Mouse (Mus musculus) hindbrain, embryonic 11.5 days (tissue): ENCODE data around the gene Fxyd2. TPM values are rescaled to one million over a fixed set of nuclear protein-coding genes. Genes with fewer than 3 reads are reported as not detected.

ENCODE experiments used
- ATAC-seq: fragments of 200-750 bp; cut with Nextera tagmentation; 2 replicates; pipeline ENCODE4 v1.8.0; 2017; ENCODE audit warnings: mild to moderate bottlenecking, moderate TSS enrichment, moderate library complexity; ENCODE audit not compliant: low FRiP score
- DNase-seq: peaks from one replicate; pipeline ENCODE4 v3.0.0-alpha.2; 2015; ENCODE audit warnings: low spot score
- H3K27ac ChIP-seq: fragments of 300-500 bp; sonication (generic); 2 replicates; pipeline ENCODE4 v1.5.1; 2014; ENCODE audit warnings: mild to moderate bottlenecking, low read depth, low read length
- H3K27me3 ChIP-seq: fragments of 300-500 bp; sonication (generic); 2 replicates; pipeline ENCODE4 v1.6.1; 2014; ENCODE audit warnings: mild to moderate bottlenecking, low read length, moderate library complexity, mixed read lengths; ENCODE audit not compliant: control insufficient read depth, insufficient read depth
- H3K36me3 ChIP-seq: fragments of 300-500 bp; sonication (generic); 2 replicates; pipeline ENCODE4 v1.6.1; 2014; ENCODE audit warnings: mild to moderate bottlenecking, low read length, moderate library complexity, mixed read lengths; ENCODE audit not compliant: control insufficient read depth, insufficient read depth
- H3K4me1 ChIP-seq: fragments of 300-500 bp; sonication (generic); replicated peaks from 2 replicates; pipeline ENCODE4 v1.6.1; 2014; ENCODE audit warnings: low read length, mixed read lengths; ENCODE audit not compliant: control insufficient read depth, insufficient read depth
- H3K4me2 ChIP-seq: fragments of 300-500 bp; sonication (generic); replicated peaks from 2 replicates; pipeline ENCODE4 v1.6.1; 2014; ENCODE audit warnings: mild to moderate bottlenecking, low read depth, low read length
- H3K4me3 ChIP-seq: fragments of 300-500 bp; sonication (generic); 2 replicates; pipeline ENCODE4 v1.5.1; 2014; ENCODE audit warnings: low read depth, low read length
- H3K9ac ChIP-seq: fragments of 300-500 bp; sonication (generic); 2 replicates; pipeline ENCODE4 v1.6.1; 2014; ENCODE audit warnings: low read depth, low read length
- H3K9me3 ChIP-seq: fragments of 300-500 bp; sonication (generic); 2 replicates; pipeline ENCODE4 v1.6.1; 2016; ENCODE audit warnings: low read length; ENCODE audit not compliant: control insufficient read depth
- WGBS: fragments of 180-500 bp; shearing (Covaris S2); extraction: QIAGEN DNeasy Blood & Tissue Kit; methylation state at CpG from one replicate; pipeline ENCODE4 v1.1.7; 2014; 5-methylcytosine and 5-hydroxymethylcytosine counted together
- polyA plus RNA-seq: library from polyadenylated mRNA; unstranded; fragments of >200 nt; fragmentation: Nextera tagmentation; extraction: Ambion mirVana; gene quantifications from 2 replicates; pipeline ENCODE4 v1.2.1, GENCODE M21; 2014

The Fxyd2 gene
- polyA plus RNA-seq, 1 experiment from 2014 or later: 1.5 TPM

GRCm38 (mm10) chr9:45382834-45383233 is 16.6 kb upstream of the Fxyd2 start:
- ATAC-seq (no peak), DNase-seq (no peak)
- Histone ChIP-seq H3K4me2 (no peak overlapping the region), H3K4me1 (no peaks in the 10 kb centered on the region), H3K36me3 (no peaks in the 10 kb centered on the region), H3K27me3 (no peaks in the 10 kb centered on the region), H3K9me3 (no peaks in the 10 kb centered on the region), H3K9ac (no peak overlapping the region), H3K27ac (no peak overlapping the region), H3K4me3 (no peak overlapping the region)
- WGBS: 77% methylated on average over 5 of the region's 5 CpGs

GRCm38 (mm10) chr9:45383883-45384282 is 15.6 kb upstream of the Fxyd2 start:
- Histone ChIP-seq H3K4me1 (no peaks in the 10 kb centered on the region), H3K9ac (no peak overlapping the region), H3K27me3 (no peaks in the 10 kb centered on the region), H3K4me3 (no peak overlapping the region), H3K36me3 (no peaks in the 10 kb centered on the region), H3K27ac (no peak overlapping the region), H3K4me2 (no peak overlapping the region), H3K9me3 (no peaks in the 10 kb centered on the region)
- ATAC-seq: no peak
- DNase-seq: no peak
- WGBS: 97% methylated on average over 6 of the region's 6 CpGs

GRCm38 (mm10) chr9:45386698-45387097 is 12.8 kb upstream of the Fxyd2 start:
- H3K27ac ChIP-seq: no peak overlapping the region
- no peaks in the 10 kb centered on the region for H3K4me1 ChIP-seq
- no peak overlapping the region for H3K9ac ChIP-seq
- H3K36me3 ChIP-seq: no peaks in the 10 kb centered on the region
- WGBS: 93% methylated on average over 5 of the region's 5 CpGs
- no peaks in the 10 kb centered on the region for H3K9me3 ChIP-seq
- no peaks in the 10 kb centered on the region for H3K27me3 ChIP-seq
- no peak overlapping the region for H3K4me3 ChIP-seq
- no peak for ATAC-seq
- DNase-seq: no peak
- H3K4me2 ChIP-seq: no peak overlapping the region

GRCm38 (mm10) chr9:45388385-45388994 is 11.0 kb upstream of the Fxyd2 start:
- Histone ChIP-seq H3K27me3 (no peaks in the 10 kb centered on the region), H3K27ac (no peak overlapping the region), H3K9me3 (no peaks in the 10 kb centered on the region), H3K4me1 (no peaks in the 10 kb centered on the region), H3K9ac (no peak overlapping the region), H3K4me3 (no peak overlapping the region), H3K36me3 (no peaks in the 10 kb centered on the region), H3K4me2 (no peak overlapping the region)
- ATAC-seq (peak; percentile 57; the same call in 1 of the 2 replicates), DNase-seq (peak; percentile 91)
- 54% methylated on average over 12 of the region's 12 CpGs for WGBS

GRCm38 (mm10) chr9:45389596-45389995 is 9.9 kb upstream of the Fxyd2 start:
- H3K4me1 ChIP-seq: no peaks in the 10 kb centered on the region
- no peak overlapping the region for H3K4me3 ChIP-seq
- no peaks in the 10 kb centered on the region for H3K9me3 ChIP-seq
- H3K9ac ChIP-seq: no peak overlapping the region
- H3K36me3 ChIP-seq: no peaks in the 10 kb centered on the region
- ATAC-seq (no peak), DNase-seq (no peak)
- H3K27me3 ChIP-seq: no peaks in the 10 kb centered on the region
- no peak overlapping the region for H3K4me2 ChIP-seq
- WGBS: 87% methylated on average over 8 of the region's 8 CpGs
- no peak overlapping the region for H3K27ac ChIP-seq

- Histone ChIP-seq H3K9ac (no peak overlapping the region), H3K27me3 (no peaks in the 10 kb centered on the region), H3K4me1 (no peaks in the 10 kb centered on the region), H3K9me3 (no peaks in the 10 kb centered on the region), H3K4me3 (no peak overlapping the region), H3K4me2 (no peak overlapping the region), H3K27ac (no peak overlapping the region), H3K36me3 (no peaks in the 10 kb centered on the region)
- ATAC-seq: no peak
- WGBS: 77% methylated on average over 7 of the region's 7 CpGs
- no peak for DNase-seq
Measured at GRCm38 (mm10) chr9:45391299-45391698, 8.2 kb upstream of the Fxyd2 start.

- Histone ChIP-seq H3K27me3 (no peaks in the 10 kb centered on the region), H3K9me3 (no peaks in the 10 kb centered on the region), H3K9ac (no peak overlapping the region), H3K4me2 (no peak overlapping the region), H3K36me3 (no peaks in the 10 kb centered on the region), H3K4me1 (no peaks in the 10 kb centered on the region), H3K4me3 (no peak overlapping the region), H3K27ac (no peak overlapping the region)
- WGBS: 95% methylated on average over 6 of the region's 6 CpGs
- DNase-seq (no peak), ATAC-seq (no peak)
Measured at GRCm38 (mm10) chr9:45395218-45395617, 4.3 kb upstream of the Fxyd2 start.

- ATAC-seq (no peak), DNase-seq (no peak)
- H3K27ac ChIP-seq: no peak overlapping the region
- no peaks in the 10 kb centered on the region for H3K9me3 ChIP-seq
- no peak overlapping the region for H3K4me2 ChIP-seq
- 57% methylated on average over 3 of the region's 3 CpGs for WGBS
- no peaks in the 10 kb centered on the region for H3K27me3 ChIP-seq
- H3K36me3 ChIP-seq: no peaks in the 10 kb centered on the region
- no peak overlapping the region for H3K4me3 ChIP-seq
- H3K4me1 ChIP-seq: no peaks in the 10 kb centered on the region
- no peak overlapping the region for H3K9ac ChIP-seq
Measured at GRCm38 (mm10) chr9:45395796-45396195, 3.7 kb upstream of the Fxyd2 start.

- H3K4me2 ChIP-seq: no peak overlapping the region
- H3K9ac ChIP-seq: no peak overlapping the region
- no peak overlapping the region for H3K27ac ChIP-seq
- H3K4me3 ChIP-seq: no peak overlapping the region
- DNase-seq: no peak
- H3K9me3 ChIP-seq: no peaks in the 10 kb centered on the region
- H3K36me3 ChIP-seq: no peaks in the 10 kb centered on the region
- no peak for ATAC-seq
- no peaks in the 10 kb centered on the region for H3K27me3 ChIP-seq
- H3K4me1 ChIP-seq: no peaks in the 10 kb centered on the region
- 79% methylated on average over 1 of the region's 1 CpGs for WGBS
Measured at GRCm38 (mm10) chr9:45398336-45398735, 1.1 kb upstream of the Fxyd2 start.
